Mouse (Mus musculus) liver, embryonic 16.5 days (tissue): Measurements from ENCODE around the gene Avpr1b. TPM values are rescaled to one million over a fixed set of nuclear protein-coding genes. Genes with fewer than 3 reads are reported as not detected.

Experiments
- ATAC-seq: fragments of 200-750 bp; cut with Nextera tagmentation; 2 replicates; pipeline ENCODE4 v1.8.0; 2017; ENCODE audit warnings: low read depth, mild to moderate bottlenecking, moderate number of reproducible peaks, moderate library complexity
- H3K27ac ChIP-seq: fragments of 300-500 bp; sonication (generic); 2 replicates; pipeline ENCODE4 v1.5.1; 2014; ENCODE audit warnings: mild to moderate bottlenecking, low read length
- H3K27me3 ChIP-seq: fragments of 300-500 bp; sonication (generic); 2 replicates; pipeline ENCODE4 v1.6.1; 2014; ENCODE audit warnings: low read depth, low read length, mixed read lengths; ENCODE audit not compliant: control insufficient read depth, insufficient read depth
- H3K36me3 ChIP-seq: fragments of 300-500 bp; sonication (generic); 2 replicates; pipeline ENCODE4 v1.6.1; 2014; ENCODE audit warnings: mild to moderate bottlenecking; ENCODE audit not compliant: control insufficient read depth, insufficient read depth
- H3K4me1 ChIP-seq: fragments of 300-500 bp; sonication (generic); 2 replicates; pipeline ENCODE4 v1.6.1; 2014; ENCODE audit warnings: low read depth, low read length, mixed read lengths; ENCODE audit not compliant: control insufficient read depth
- H3K4me2 ChIP-seq: fragments of 300-500 bp; sonication (generic); 2 replicates; pipeline ENCODE4 v1.6.1; 2014; ENCODE audit warnings: low read depth, low read length, mixed read lengths
- H3K4me3 ChIP-seq: fragments of 300-500 bp; sonication (generic); 2 replicates; pipeline ENCODE4 v1.5.1; 2014; ENCODE audit warnings: low read depth, mild to moderate bottlenecking, low read length
- H3K9ac ChIP-seq: fragments of 300-500 bp; sonication (generic); 2 replicates; pipeline ENCODE4 v1.6.1; 2014; ENCODE audit warnings: low read depth, low read length
- H3K9me3 ChIP-seq: fragments of 300-500 bp; sonication (generic); replicated peaks from 2 replicates; pipeline ENCODE4 v1.6.1; 2016; ENCODE audit warnings: low read length; ENCODE audit not compliant: control insufficient read depth
- WGBS: fragments of 180-500 bp; shearing (Covaris S2); extraction: QIAGEN DNeasy Blood & Tissue Kit; methylation state at CpG from one replicate; pipeline ENCODE4 v1.1.7; 2014; ENCODE audit not compliant: insufficient replicate concordance; 5-methylcytosine and 5-hydroxymethylcytosine counted together
- polyA plus RNA-seq: library from polyadenylated mRNA; unstranded; fragments of >200 nt; fragmentation: Nextera tagmentation; extraction: Ambion mirVana; gene quantifications from 2 replicates; pipeline ENCODE4 v1.2.1, GENCODE M21; 2015

Gene Avpr1b
- polyA plus RNA-seq, 1 experiment from 2014 or later = not detected

- WGBS = 66% methylated on average over 16 of the region's 16 CpGs
- no peak overlapping the region for H3K9ac ChIP-seq
- H3K27me3 ChIP-seq = no peaks in the 10 kb centered on the region; the same call in 1 of the 2 replicates
- no peaks in the 10 kb centered on the region for H3K36me3 ChIP-seq
- H3K4me1 ChIP-seq = peaks cover 29% of the 10 kb centered on the region
- H3K27ac ChIP-seq = no peak overlapping the region; the same call in none of the 2 replicates
- peak overlapping the region; percentile 17; the same call in 1 of the 2 replicates for H3K4me2 ChIP-seq
- peak; percentile 86 for ATAC-seq
- no peaks in the 10 kb centered on the region for H3K9me3 ChIP-seq
- no peak overlapping the region for H3K4me3 ChIP-seq
Observed at GRCm38 (mm10) chr1:131613361-131614133, 14.5 kb downstream of the Avpr1b start.

DNA sequence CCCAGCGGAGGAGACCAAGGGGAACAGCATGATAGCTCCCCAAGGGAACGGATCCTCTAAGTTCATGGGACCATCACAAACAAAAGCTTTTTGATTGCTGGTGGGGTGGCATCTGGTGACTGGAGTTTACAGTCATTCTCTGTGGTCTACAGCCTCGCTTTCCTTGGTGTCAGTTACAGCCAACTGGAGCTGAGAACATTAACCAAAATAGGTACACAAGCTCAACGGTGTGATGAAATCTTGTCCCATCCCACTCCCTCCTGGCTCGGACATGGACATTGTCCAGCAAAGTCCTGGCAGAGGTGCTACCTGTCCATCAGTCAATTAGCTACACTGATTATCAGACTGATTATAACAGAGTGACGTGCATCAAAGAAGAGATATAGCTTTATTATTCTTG is 15.6 kb downstream of the Avpr1b start:
- no peaks in the 10 kb centered on the region; the same call in 1 of the 2 replicates for H3K27me3 ChIP-seq
- peaks cover 29% of the 10 kb centered on the region for H3K4me1 ChIP-seq
- peak overlapping the region; percentile 45 for H3K27ac ChIP-seq
- WGBS = 74% methylated on average over 6 of the region's 6 CpGs
- H3K4me2 ChIP-seq = no peak overlapping the region
- no peak overlapping the region for H3K4me3 ChIP-seq
- H3K9ac ChIP-seq = no peak overlapping the region
- no peaks in the 10 kb centered on the region for H3K36me3 ChIP-seq
- peak; percentile 22; the same call in 1 of the 2 replicates for ATAC-seq
- H3K9me3 ChIP-seq = no peaks in the 10 kb centered on the region

DNA sequence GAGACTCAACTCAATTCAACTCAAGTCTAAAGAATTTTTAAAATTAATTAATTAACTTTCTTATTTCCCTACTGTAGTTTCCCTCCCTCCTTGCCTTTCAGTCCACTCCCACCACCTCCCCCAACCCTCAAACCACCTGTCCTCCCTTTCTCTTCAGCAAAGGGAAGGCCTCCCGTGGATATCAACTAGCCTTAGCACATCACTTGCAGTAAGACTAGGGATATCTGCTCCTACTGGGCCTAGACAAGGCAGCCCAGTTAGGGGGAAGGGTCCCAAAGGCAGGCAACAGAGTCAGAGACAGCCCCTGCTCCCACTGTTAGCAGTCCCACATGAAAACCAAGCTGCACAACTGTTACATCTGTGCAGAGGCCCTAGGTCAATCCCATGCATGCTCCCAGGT is 17.1 kb downstream of the Avpr1b start:
- no peaks in the 10 kb centered on the region for H3K36me3 ChIP-seq
- 63% methylated on average over 1 of the region's 1 CpGs for WGBS
- H3K4me2 ChIP-seq = peak overlapping the region; percentile 21; the same call in 1 of the 2 replicates
- H3K9me3 ChIP-seq = no peaks in the 10 kb centered on the region
- H3K9ac ChIP-seq = no peak overlapping the region
- peaks cover 29% of the 10 kb centered on the region for H3K4me1 ChIP-seq
- H3K4me3 ChIP-seq = no peak overlapping the region
- no peak for ATAC-seq
- H3K27ac ChIP-seq = peak overlapping the region; percentile 46
- no peaks in the 10 kb centered on the region for H3K27me3 ChIP-seq

DNA sequence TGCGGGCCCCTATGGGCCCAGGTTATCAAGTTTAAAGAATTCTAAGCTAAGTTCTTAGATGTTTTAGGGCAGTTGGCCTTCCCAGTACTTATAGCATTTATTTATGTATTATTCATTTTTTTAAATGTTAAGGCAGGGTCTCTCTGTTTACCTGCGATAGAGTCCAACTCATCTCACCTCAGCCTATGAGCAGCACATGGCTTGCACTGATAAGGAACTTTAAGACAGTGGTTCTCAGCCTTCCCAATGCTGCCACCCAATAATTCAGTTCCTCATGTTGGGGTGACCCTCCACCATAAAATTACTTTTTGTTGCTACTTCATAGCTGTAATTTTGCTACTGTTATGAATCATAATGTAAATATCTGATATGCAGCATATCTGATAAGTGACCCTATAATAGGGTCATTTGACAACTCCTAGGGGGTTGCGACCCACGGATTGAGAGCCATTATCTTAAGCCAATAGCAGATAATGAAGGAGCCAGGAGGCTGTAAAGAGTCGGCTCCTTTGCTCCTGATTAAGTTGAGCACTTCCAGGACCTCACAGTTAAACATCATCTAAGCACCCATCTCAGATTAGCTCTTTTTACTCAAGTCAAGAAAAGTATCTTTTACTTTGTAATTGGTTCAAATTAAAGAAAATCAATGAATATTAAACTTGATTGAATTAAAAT is 17.6 kb downstream of the Avpr1b start:
- no peaks in the 10 kb centered on the region for H3K36me3 ChIP-seq
- peak; percentile 71 for ATAC-seq
- peaks cover 29% of the 10 kb centered on the region for H3K4me1 ChIP-seq
- H3K4me3 ChIP-seq = no peak overlapping the region
- 41% methylated on average over 5 of the region's 5 CpGs for WGBS
- no peaks in the 10 kb centered on the region for H3K9me3 ChIP-seq
- no peak overlapping the region for H3K9ac ChIP-seq
- peak overlapping the region; percentile 46 for H3K27ac ChIP-seq
- peak overlapping the region; percentile 21; the same call in 1 of the 2 replicates for H3K4me2 ChIP-seq
- H3K27me3 ChIP-seq = no peaks in the 10 kb centered on the region

DNA sequence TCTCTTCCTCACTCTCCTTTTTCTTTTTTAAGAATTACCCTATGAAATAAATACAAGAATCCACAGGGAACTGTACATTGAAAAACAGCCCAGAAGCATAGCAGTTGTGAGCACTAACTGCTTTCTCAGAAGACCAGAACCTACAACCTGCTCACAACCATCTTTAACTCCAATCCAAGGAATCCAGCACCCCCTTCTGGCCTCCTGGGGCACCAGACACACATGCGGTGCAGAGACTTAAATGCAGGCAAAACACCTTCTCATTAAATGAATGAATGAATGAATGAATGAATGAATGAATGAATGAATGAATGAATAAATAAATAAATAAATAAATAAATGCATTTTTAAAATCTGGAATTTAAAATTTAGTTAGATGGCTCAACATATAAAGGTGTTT is 19.5 kb downstream of the Avpr1b start:
- no peak for ATAC-seq
- Histone ChIP-seq H3K4me3 (no peak overlapping the region), H3K36me3 (no peaks in the 10 kb centered on the region), H3K4me1 (peaks cover 23% of the 10 kb centered on the region), H3K4me2 (no peak overlapping the region), H3K9ac (no peak overlapping the region), H3K27me3 (no peaks in the 10 kb centered on the region), H3K27ac (no peak overlapping the region), H3K9me3 (no peaks in the 10 kb centered on the region)
- WGBS = 73% methylated on average over 1 of the region's 1 CpGs

DNA sequence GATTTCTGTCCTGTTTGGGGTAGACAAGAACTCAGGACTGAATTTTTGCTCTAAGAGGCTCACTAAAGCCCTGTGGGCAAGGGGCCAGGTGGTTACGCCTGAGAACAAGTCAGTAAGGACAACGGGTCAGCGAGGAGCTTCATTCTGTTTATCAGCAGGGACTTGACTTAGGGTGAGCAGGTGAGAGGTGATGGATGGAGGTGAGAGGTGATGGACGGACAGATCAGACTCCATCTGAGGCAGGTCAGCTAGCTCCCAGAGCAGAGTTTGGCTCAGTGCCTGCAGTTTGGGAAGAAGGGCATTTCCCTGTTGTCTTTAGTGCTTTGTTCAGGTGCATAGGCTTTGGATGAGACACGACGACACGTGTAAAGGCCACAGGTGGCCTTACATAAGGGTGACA is 20.3 kb downstream of the Avpr1b start:
- H3K27ac ChIP-seq = no peak overlapping the region
- no peaks in the 10 kb centered on the region for H3K36me3 ChIP-seq
- no peak for ATAC-seq
- 74% methylated on average over 7 of the region's 7 CpGs for WGBS
- H3K4me3 ChIP-seq = no peak overlapping the region
- H3K4me2 ChIP-seq = no peak overlapping the region
- no peak overlapping the region for H3K9ac ChIP-seq
- peaks cover 17% of the 10 kb centered on the region for H3K4me1 ChIP-seq
- no peaks in the 10 kb centered on the region for H3K9me3 ChIP-seq
- no peaks in the 10 kb centered on the region for H3K27me3 ChIP-seq

GRCm38 (mm10) chr1:131623644-131624043 is 24.6 kb downstream of the Avpr1b start:
- WGBS = 68% methylated on average over 3 of the region's 3 CpGs

GRCm38 (mm10) chr1:131624175-131624835 is 25.3 kb downstream of the Avpr1b start:
- H3K9me3 ChIP-seq = no peaks in the 10 kb centered on the region
- H3K36me3 ChIP-seq = no peaks in the 10 kb centered on the region
- no peak overlapping the region for H3K27ac ChIP-seq
- H3K4me2 ChIP-seq = no peak overlapping the region
- no peak overlapping the region for H3K4me3 ChIP-seq
- peaks cover 2% of the 10 kb centered on the region for H3K4me1 ChIP-seq
- no peak overlapping the region for H3K9ac ChIP-seq
- no peaks in the 10 kb centered on the region for H3K27me3 ChIP-seq
- peak; percentile 30; the same call in 1 of the 2 replicates for ATAC-seq
- 51% methylated on average over 3 of the region's 3 CpGs for WGBS

More at GRCm38 (mm10) chr1:131623644-131624043, 24.6 kb downstream of the Avpr1b start:
- no peak overlapping the region for H3K9ac ChIP-seq
- no peak overlapping the region for H3K4me2 ChIP-seq
- H3K27ac ChIP-seq = no peak overlapping the region
- H3K4me1 ChIP-seq = peaks cover 2% of the 10 kb centered on the region
- H3K36me3 ChIP-seq = no peaks in the 10 kb centered on the region
- no peak overlapping the region for H3K4me3 ChIP-seq
- H3K9me3 ChIP-seq = no peaks in the 10 kb centered on the region
- peak; percentile 30; the same call in 1 of the 2 replicates for ATAC-seq
- no peaks in the 10 kb centered on the region for H3K27me3 ChIP-seq
